Mouse (Mus musculus) left cerebral cortex, postnatal 14 days (tissue): ENCODE results near the gene Togaram2. TPM values are rescaled to one million over a fixed set of nuclear protein-coding genes. Genes with fewer than 3 reads are reported as not detected.

Experiments used
- DNase-seq, 2 experiments: peaks; one replicate each; pipeline ENCODE4 v3.0.0; 2021 to 2022; ENCODE audit warnings: low spot score in 2 of 2, mixed read lengths in 1 of 2
- intact Hi-C: fragments of 180-260 bp; cut with DNase I; formaldehyde crosslinking; loops from one replicate; pipeline ENCODE4 v1.15.1; 2025
- total RNA-seq, 2 experiments: library from RNA; stranded (reverse); gene quantifications; 2 replicates each; pipeline ENCODE4 v1.2.3; 2021

Gene Togaram2
- total RNA-seq, 2 experiments from 2014 or later, result 2.4 to 2.9 TPM

GRCm38 (mm10) chr17:71673936-71674335 is 875 bp downstream of the Togaram2 start:
- intact Hi-C loops, result no loop called here

GRCm38 (mm10) chr17:71674886-71675285 is 1.8 kb downstream of the Togaram2 start:
- peak in 1 of 2 experiments; percentile 41 for DNase-seq
- intact Hi-C loops, result loop anchor here (5.0 kb wide), 1 partner anchor 107 kb away; no protein-coding TSS in a partner anchor

More at GRCm38 (mm10) chr17:71673936-71674335, 875 bp downstream of the Togaram2 start:
- DNase-seq, result no peak

- intact Hi-C loops, result no loop called here
Measured at GRCm38 (mm10) chr17:71681666-71682065, 8.6 kb downstream of the Togaram2 start.

GRCm38 (mm10) chr17:71682379-71682778 is 9.3 kb downstream of the Togaram2 start:
- no peak for DNase-seq
- intact Hi-C loops, result no loop called here

More at GRCm38 (mm10) chr17:71681666-71682065, 8.6 kb downstream of the Togaram2 start:
- no peak for DNase-seq

- DNase-seq, result no peak
Measured at GRCm38 (mm10) chr17:71683281-71683680, 10.2 kb downstream of the Togaram2 start.

GRCm38 (mm10) chr17:71684103-71684608 is 11.1 kb downstream of the Togaram2 start:
- peak in 1 of 2 experiments; percentile 37 for DNase-seq
- intact Hi-C loops, result no loop called here

More at GRCm38 (mm10) chr17:71683281-71683680, 10.2 kb downstream of the Togaram2 start:
- intact Hi-C loops, result no loop called here

- no peak for DNase-seq
- intact Hi-C loops, result no loop called here
Measured at GRCm38 (mm10) chr17:71687436-71687835, 14.4 kb downstream of the Togaram2 start.

- no peak for DNase-seq
Measured at GRCm38 (mm10) chr17:71689903-71690302, 16.8 kb downstream of the Togaram2 start.

GRCm38 (mm10) chr17:71691361-71691875 is 18.4 kb downstream of the Togaram2 start:
- peak; percentile 40 to 52 for DNase-seq
- intact Hi-C loops, result no loop called here

More at GRCm38 (mm10) chr17:71689903-71690302, 16.8 kb downstream of the Togaram2 start:
- intact Hi-C loops, result no loop called here

- intact Hi-C loops, result no loop called here
- peak; percentile 59 to 78 for DNase-seq
Measured at GRCm38 (mm10) chr17:71693313-71693712, 20.3 kb downstream of the Togaram2 start.

- no peak for DNase-seq
- intact Hi-C loops, result no loop called here
Measured at GRCm38 (mm10) chr17:71693780-71694179, 20.7 kb downstream of the Togaram2 start.

- intact Hi-C loops, result no loop called here
- no peak for DNase-seq
Measured at GRCm38 (mm10) chr17:71695151-71695550, 22.1 kb downstream of the Togaram2 start.

- DNase-seq, result no peak
Measured at GRCm38 (mm10) chr17:71695716-71696315, 22.8 kb downstream of the Togaram2 start.

GRCm38 (mm10) chr17:71696396-71696795 is 23.3 kb downstream of the Togaram2 start:
- DNase-seq, result no peak
- intact Hi-C loops, result no loop called here

More at GRCm38 (mm10) chr17:71695716-71696315, 22.8 kb downstream of the Togaram2 start:
- intact Hi-C loops, result no loop called here

GRCm38 (mm10) chr17:71697896-71698618 is 25.0 kb downstream of the Togaram2 start:
- DNase-seq, result no peak
- intact Hi-C loops, result no loop called here

GRCm38 (mm10) chr17:71698619-71698956 is 25.5 kb downstream of the Togaram2 start:
- DNase-seq, result no peak
- intact Hi-C loops, result no loop called here

GRCm38 (mm10) chr17:71705113-71705512 is 32.1 kb downstream of the Togaram2 start:
- no peak for DNase-seq
- intact Hi-C loops, result no loop called here

GRCm38 (mm10) chr17:71705550-71706480 is 32.8 kb downstream of the Togaram2 start:
- intact Hi-C loops, result no loop called here
- no peak for DNase-seq

- intact Hi-C loops, result no loop called here
- peak in 1 of 2 experiments; percentile 18 for DNase-seq
Measured at GRCm38 (mm10) chr17:71707715-71708114, 34.7 kb downstream of the Togaram2 start.
